Mouse (Mus musculus): ENCODE results near the gene Pigw. TPM values are rescaled to one million over a fixed set of nuclear protein-coding genes. Genes with fewer than 3 reads are reported as not detected.
"Not testable (repeated sequence)": the region's sequence is repeated elsewhere in the genome, so short reads cannot be mapped to it uniquely, and the experiment has no call there.

Gene Pigw
- polyA plus RNA-seq, 1 experiment from 2014 or later: 2.0 TPM

DNA sequence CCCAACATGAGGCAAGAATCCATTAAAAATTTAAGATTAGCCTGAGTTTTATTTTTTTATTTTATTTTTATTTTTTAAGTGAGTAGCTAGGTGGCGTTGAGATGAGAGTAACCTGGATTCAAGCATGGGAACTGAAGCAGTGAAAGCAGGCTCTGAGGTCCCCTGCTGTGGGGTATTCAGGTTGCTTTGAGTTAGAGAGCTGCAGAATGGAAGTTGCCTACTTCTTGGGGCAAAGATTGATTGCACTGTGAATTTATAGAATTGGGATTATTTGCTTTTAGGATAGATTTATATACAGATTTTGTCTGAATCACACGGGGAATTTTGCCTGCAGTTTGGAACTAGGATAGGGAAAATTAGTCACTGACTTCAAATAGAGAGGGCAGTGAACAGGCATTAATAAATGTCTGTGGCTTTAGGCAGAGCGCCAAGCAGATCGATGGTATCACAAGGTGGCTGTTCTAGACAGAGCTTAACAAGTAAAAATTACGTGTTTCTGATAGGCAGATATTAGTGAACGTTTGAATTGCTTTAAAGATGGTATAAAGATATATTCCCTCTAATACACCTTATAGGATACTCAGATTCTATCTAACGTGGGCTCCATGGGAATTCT is 32.5 kb downstream of the Pigw start:
- Histone ChIP-seq H3K9me3 (replicated peaks; ENCODE audit: control insufficient read depth, low read length) (no peaks in the 10 kb centered on the region), H3K9ac (ENCODE audit: low read depth, low read length) (no peak overlapping the region), H3K4me2 (no peak overlapping the region), H3K4me3 (ENCODE audit: low read depth, low read length) (no peak overlapping the region), H3K27ac (ENCODE audit: low read depth, low read length) (no peak overlapping the region), H3K27me3 (ENCODE audit: control insufficient read depth, insufficient read depth, low read length) (no peaks in the 10 kb centered on the region), H3K4me1 (ENCODE audit: control insufficient read depth, insufficient read depth, low read length) (no peaks in the 10 kb centered on the region), H3K36me3 (ENCODE audit: control insufficient read depth, insufficient read depth, low read length) (peaks cover 6% of the 10 kb centered on the region)
- 86% methylated on average over 7 of the region's 7 CpGs for WGBS (ENCODE audit: insufficient replicate concordance)
- ATAC-seq (replicated peaks; ENCODE audit: insufficient number of reproducible peaks, low FRiP score, low TSS enrichment): no peak

DNA sequence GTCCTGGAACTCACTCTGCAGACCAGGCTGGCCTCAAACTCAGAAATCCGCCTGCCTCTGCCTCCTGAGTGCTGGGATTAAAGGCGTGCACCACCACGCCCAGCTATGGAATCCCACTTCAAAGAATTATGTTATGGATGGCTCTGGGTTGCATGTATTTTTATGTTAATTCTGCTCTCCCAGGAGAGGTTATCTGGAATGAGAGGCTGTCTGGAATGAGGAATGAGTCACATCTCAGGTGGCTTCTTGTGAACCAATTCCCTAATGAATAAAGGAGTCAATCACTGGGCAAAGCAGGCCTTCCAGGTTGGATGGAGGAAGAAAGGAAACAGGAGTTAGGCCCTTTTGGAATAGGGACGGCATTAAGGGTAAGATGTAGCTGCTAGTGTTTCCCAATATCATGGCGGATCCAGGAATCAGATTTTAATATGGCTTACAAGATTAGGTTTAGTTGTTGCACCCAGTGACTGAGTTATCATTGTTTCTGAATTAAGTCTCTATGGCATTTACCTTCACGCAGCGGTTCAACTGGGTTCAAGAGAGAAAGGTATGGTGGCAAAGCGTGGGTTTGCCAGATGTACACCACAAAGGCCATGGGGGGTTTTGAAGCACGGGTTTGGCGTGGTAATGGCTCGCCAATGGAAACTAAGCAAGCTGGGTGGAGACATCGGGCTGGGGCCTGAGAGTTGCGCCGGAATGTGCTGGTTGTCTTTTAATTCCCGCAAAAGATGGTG is 33.2 kb downstream of the Pigw start:
- Histone ChIP-seq H3K4me2 (no peak overlapping the region), H3K9me3 (replicated peaks; ENCODE audit: control insufficient read depth, low read length) (no peaks in the 10 kb centered on the region), H3K27ac (ENCODE audit: low read depth, low read length) (no peak overlapping the region), H3K4me1 (ENCODE audit: control insufficient read depth, insufficient read depth, low read length) (no peaks in the 10 kb centered on the region), H3K27me3 (ENCODE audit: control insufficient read depth, insufficient read depth, low read length) (no peaks in the 10 kb centered on the region), H3K4me3 (ENCODE audit: low read depth, low read length) (no peak overlapping the region), H3K9ac (ENCODE audit: low read depth, low read length) (no peak overlapping the region), H3K36me3 (ENCODE audit: control insufficient read depth, insufficient read depth, low read length) (peaks cover 5% of the 10 kb centered on the region)
- 93% methylated on average over 15 of the region's 15 CpGs for WGBS (ENCODE audit: insufficient replicate concordance)
- no peak for ATAC-seq (replicated peaks; ENCODE audit: insufficient number of reproducible peaks, low FRiP score, low TSS enrichment)

DNA sequence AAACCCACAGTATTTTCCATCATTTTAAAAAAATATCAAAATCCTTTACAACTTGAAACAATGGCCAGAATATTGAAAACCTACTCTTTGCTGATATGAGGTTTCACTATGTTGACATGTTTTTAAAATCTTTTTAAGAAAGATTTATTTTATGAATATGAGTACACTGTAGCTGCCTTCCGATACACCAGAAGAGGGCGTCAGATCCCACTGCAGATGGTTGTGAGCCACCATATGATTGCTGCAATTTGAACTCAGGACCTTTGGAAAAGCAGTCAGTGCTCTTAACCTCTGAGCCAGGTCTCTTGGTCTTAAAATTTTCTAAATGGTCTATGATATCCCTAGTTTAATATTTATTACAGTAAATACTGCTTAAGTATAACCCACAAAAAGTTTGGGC is 40.8 kb downstream of the Pigw start:
- H3K4me3 ChIP-seq (ENCODE audit: low read depth, low read length): no peak overlapping the region
- H3K4me1 ChIP-seq (ENCODE audit: control insufficient read depth, insufficient read depth, low read length): no peaks in the 10 kb centered on the region
- no peak overlapping the region for H3K4me2 ChIP-seq
- H3K27ac ChIP-seq (ENCODE audit: low read depth, low read length): no peak overlapping the region
- 89% methylated on average over 2 of the region's 2 CpGs for whole genome bisulfite sequencing (ENCODE audit: insufficient replicate concordance)
- no peaks in the 10 kb centered on the region for H3K9me3 ChIP-seq (replicated peaks; ENCODE audit: control insufficient read depth, low read length)
- no peak overlapping the region for H3K9ac ChIP-seq (ENCODE audit: low read depth, low read length)
- peaks cover 27% of the 10 kb centered on the region for H3K36me3 ChIP-seq (ENCODE audit: control insufficient read depth, insufficient read depth, low read length)
- H3K27me3 ChIP-seq (ENCODE audit: control insufficient read depth, insufficient read depth, low read length): no peaks in the 10 kb centered on the region
- ATAC-seq (replicated peaks; ENCODE audit: insufficient number of reproducible peaks, low FRiP score, low TSS enrichment): no peak

DNA sequence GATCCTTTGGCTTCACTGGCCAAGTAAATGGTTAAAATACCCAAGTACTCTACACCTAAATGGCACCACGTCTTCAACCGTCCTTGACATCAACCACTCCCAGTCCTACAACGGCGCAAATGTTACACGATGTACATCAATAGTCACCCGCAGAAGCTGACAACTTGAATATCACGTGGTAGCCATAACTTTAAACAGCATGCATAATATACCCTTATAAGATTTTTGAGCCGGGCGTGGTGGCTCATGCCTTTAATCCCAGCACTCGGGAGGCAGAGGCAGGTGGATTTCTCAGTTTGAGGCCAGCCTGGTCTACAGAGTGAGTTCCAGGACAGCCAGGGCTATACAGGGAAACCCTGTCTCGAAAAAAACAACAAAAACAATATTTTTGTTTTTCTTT is 50.6 kb downstream of the Pigw start:
- peak overlapping the region; percentile 80 for H3K4me2 ChIP-seq
- not testable (repeated sequence) for H3K9me3 ChIP-seq (replicated peaks; ENCODE audit: control insufficient read depth, low read length); H3K27me3 ChIP-seq (ENCODE audit: control insufficient read depth, insufficient read depth, low read length); ATAC-seq (replicated peaks; ENCODE audit: insufficient number of reproducible peaks, low FRiP score, low TSS enrichment)
- H3K4me1 ChIP-seq (ENCODE audit: control insufficient read depth, insufficient read depth, low read length): peaks cover 26% of the 10 kb centered on the region
- 75% methylated on average over 11 of the region's 11 CpGs for WGBS (ENCODE audit: insufficient replicate concordance)
- H3K4me3 ChIP-seq (ENCODE audit: low read depth, low read length): peak overlapping the region; percentile 84
- H3K9ac ChIP-seq (ENCODE audit: low read depth, low read length): peak overlapping the region; percentile 89; the same call in 1 of the 2 replicates
- peak overlapping the region; percentile 77 for H3K27ac ChIP-seq (ENCODE audit: low read depth, low read length)
- H3K36me3 ChIP-seq (ENCODE audit: control insufficient read depth, insufficient read depth, low read length): peaks cover 15% of the 10 kb centered on the region

DNA sequence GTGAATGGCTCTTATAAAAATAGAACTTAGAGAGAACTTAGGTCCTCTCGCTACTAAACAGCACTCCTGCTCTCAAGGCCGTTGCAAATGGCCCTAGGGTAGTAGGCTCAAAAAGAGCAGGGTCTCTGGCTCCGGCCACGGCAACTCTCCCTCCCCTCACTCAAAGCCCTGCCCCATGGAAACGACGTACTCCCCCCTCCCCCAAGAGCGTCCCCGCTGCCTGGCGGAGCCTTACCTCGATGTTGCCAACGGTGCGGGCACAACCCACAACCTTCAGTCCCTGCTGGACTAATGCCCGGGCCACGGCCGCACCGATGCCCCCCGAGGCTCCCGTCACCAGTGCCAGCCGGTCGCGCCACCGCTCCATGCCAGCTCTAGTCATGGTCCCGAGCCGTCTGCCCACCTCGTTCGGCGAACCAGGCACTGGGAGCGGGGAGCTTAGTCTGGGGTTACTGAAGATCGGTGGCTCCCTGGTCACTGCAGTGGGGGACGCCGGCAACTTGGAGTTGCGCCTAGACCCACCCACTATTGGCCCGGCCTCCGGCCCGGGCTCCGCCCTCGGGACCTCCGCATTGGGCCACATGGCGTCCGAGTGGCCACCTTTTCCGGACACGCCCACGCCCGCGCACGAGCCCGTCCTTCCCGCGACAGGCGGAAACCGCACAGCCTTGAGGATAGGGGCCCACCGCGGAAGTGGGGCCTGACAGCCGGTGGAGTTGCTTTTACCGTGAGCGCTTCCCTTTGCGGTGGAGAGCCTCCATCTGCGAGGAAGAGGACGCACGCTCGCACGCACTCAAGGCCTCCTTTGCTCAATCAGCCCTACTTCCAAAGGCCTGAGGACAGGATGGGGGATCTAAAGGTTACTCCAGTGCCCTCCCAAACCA is 51.3 kb downstream of the Pigw start, which contains the start of gene Dhrs11:
Gene Dhrs11 (minus strand): TSS at position 479 of the 884 bp plus-strand sequence.
- Histone ChIP-seq H3K9ac (ENCODE audit: low read depth, low read length) (peak within 1 kb of the TSS; percentile 89), H3K4me1 (ENCODE audit: control insufficient read depth, insufficient read depth, low read length) (peaks cover 32% of the 10 kb centered on the region), H3K9me3 (replicated peaks; ENCODE audit: control insufficient read depth, low read length) (no peaks in the 10 kb centered on the region), H3K27ac (ENCODE audit: low read depth, low read length) (peak within 1 kb of the TSS; percentile 77), H3K4me3 (ENCODE audit: low read depth, low read length) (peak within 1 kb of the TSS; percentile 84), H3K27me3 (ENCODE audit: control insufficient read depth, insufficient read depth, low read length) (no peaks in the 10 kb centered on the region; the same call in 1 of the 2 replicates), H3K4me2 (peak within 1 kb of the TSS; percentile 80), H3K36me3 (ENCODE audit: control insufficient read depth, insufficient read depth, low read length) (peaks cover 10% of the 10 kb centered on the region)
- under 1% methylated on average over 62 of the region's 62 CpGs for WGBS (ENCODE audit: insufficient replicate concordance)
- ATAC-seq (replicated peaks; ENCODE audit: insufficient number of reproducible peaks, low FRiP score, low TSS enrichment): peak; percentile 92

DNA sequence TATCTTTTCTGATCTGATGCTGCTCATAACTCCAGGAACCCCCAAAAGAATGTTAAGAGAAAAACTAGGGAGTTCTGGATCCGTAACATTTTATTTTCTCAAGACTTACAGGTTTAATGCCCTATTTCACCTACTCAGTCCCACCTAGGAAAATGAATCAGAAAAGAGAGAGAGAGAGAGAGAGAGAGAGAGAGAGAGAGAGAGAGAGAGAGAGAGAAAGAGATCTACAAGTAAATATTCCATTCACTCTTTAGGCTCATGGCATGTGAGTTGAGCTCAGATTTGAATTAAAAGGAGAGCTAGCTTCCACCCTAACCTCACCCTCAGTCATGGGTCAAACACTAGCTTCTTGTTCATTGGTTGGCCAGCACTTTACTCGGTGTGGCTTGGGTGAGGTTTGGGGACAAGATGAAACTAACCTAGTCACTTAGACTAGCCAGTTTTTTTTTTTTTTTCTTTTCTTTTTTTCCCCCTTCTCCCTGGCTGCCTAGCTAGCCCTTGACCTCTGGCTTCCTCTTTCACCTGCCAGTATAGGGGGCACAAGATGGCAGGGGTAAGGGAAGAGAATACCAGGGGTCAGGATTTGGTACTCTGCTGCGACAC is 52.1 kb downstream of the Pigw start:
- Histone ChIP-seq H3K4me3 (ENCODE audit: low read depth, low read length) (peak overlapping the region; percentile 84), H3K4me2 (peak overlapping the region; percentile 80), H3K4me1 (ENCODE audit: control insufficient read depth, insufficient read depth, low read length) (peaks cover 39% of the 10 kb centered on the region), H3K36me3 (ENCODE audit: control insufficient read depth, insufficient read depth, low read length) (peaks cover 8% of the 10 kb centered on the region), H3K9me3 (replicated peaks; ENCODE audit: control insufficient read depth, low read length) (no peaks in the 10 kb centered on the region), H3K9ac (ENCODE audit: low read depth, low read length) (peak overlapping the region; percentile 89), H3K27me3 (ENCODE audit: control insufficient read depth, insufficient read depth, low read length) (no peaks in the 10 kb centered on the region; the same call in 1 of the 2 replicates), H3K27ac (ENCODE audit: low read depth, low read length) (peak overlapping the region; percentile 77)
- ATAC-seq (replicated peaks; ENCODE audit: insufficient number of reproducible peaks, low FRiP score, low TSS enrichment): no peak
- WGBS (ENCODE audit: insufficient replicate concordance): 49% methylated on average over 3 of the region's 3 CpGs

DNA sequence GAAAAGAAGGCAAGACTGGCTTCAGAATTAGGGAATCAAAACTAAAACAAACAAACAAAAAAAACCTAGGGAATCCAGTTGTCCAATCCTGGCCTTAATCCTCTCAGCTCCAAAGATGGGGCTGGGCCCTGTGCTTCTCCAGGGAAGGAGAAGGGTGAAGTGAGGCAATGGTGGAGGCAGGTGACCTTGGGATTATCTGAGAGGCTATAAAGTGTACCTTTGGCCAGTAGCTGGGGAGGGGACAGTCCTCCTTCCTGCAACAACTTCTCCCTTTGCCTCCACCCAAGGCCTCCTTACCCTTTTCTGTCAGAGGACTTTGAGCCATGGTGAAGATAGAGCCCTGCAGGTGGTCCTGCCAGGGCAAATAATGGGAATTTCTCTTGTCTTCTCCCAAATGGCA is 52.6 kb downstream of the Pigw start:
- H3K27ac ChIP-seq (ENCODE audit: low read depth, low read length): no peak overlapping the region
- H3K9ac ChIP-seq (ENCODE audit: low read depth, low read length): peak overlapping the region; percentile 24; the same call in 1 of the 2 replicates
- no peaks in the 10 kb centered on the region for H3K9me3 ChIP-seq (replicated peaks; ENCODE audit: control insufficient read depth, low read length)
- peaks cover 43% of the 10 kb centered on the region for H3K4me1 ChIP-seq (ENCODE audit: control insufficient read depth, insufficient read depth, low read length)
- no peaks in the 10 kb centered on the region; the same call in 1 of the 2 replicates for H3K27me3 ChIP-seq (ENCODE audit: control insufficient read depth, insufficient read depth, low read length)
- H3K36me3 ChIP-seq (ENCODE audit: control insufficient read depth, insufficient read depth, low read length): 0 out of 2 replicates have a peak, but pooled peaks cover 3% of the 10 kb centered on the region
- no peak for ATAC-seq (replicated peaks; ENCODE audit: insufficient number of reproducible peaks, low FRiP score, low TSS enrichment)
- H3K4me2 ChIP-seq: peak overlapping the region; percentile 80
- peak overlapping the region; percentile 84 for H3K4me3 ChIP-seq (ENCODE audit: low read depth, low read length)

All from heart, embryonic 11.5 days (tissue).